Mouse (Mus musculus) embryo, embryonic 9.5 days (tissue): ENCODE data around the gene Nrp2.
A peak's percentile ranks its signal among the peaks of the same experiment; 100 is the strongest.

Experiments
- DNase-seq: peaks from one replicate; pipeline ENCODE4 v3.0.0-alpha.2; 2017; ENCODE audit errors: extremely low spot score

The Nrp2 gene

DNA sequence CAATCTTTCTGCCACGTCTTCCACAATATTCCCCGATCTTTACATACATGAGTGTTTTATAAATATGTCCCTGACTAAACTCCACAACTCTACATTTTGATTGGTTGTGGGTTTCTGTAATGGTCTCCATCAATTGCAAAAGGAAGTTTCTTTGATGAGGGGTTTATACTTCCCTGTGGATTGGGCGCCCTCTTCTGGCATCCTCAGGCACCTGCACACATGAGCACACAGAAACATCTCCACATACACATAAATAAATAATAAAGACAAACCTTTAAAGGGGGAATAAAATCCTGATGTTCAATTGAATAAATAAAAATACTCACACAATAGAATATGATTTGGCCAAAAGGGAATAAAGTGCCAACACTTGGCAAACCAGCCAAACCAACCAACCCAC is 117.1 kb downstream of the Nrp2 start:
- DNase-seq = no peak

DNA sequence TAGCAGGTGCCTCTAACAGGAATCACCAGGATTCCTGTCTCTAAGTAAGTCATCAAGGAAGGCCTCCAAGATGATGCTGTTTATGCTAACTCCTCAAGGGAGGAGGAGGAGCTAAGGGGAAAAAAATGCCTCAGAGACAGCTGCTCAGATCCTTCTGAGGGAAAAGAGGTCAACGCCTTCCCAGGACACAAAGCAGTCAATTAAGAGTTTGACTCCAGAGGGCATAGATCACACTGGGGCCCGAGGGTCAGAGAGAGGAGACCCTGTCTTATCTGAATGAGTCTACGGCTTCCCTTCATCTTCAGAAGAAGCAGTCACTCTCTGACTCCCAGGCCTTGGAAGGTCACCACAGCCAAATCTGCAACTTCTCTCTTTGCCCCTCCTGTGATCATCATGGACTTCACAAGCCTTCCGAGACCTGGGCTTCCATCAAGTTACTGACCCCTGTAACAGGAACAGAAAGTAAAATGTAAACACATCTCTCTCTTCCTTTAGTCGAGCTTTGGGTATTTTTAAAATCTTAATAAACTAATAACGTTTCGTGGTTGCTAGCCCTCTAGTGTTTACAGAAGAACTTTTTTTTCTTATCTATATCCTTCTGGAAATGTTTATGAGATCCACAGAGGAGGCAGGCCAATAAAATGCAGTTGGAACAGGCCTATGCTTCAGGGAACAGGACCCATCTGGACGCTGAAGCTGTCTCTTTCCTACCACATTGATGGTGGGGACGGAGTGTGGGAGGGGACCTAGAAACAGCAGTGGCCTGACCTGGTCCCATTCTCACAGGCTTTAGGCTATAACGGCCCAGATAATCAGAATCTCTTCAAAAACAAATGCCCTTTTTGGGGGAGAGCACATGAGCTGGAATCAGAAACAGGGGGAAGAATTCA is 118.7 kb downstream of the Nrp2 start:
- DNase-seq = peak; percentile 58

- no peak for DNase-seq
These were observed 120.6 kb downstream of the Nrp2 start for GRCm38 (mm10) chr1:62823549-62824195.

GRCm38 (mm10) chr1:62825822-62826765 is 123.0 kb downstream of the Nrp2 start:
- DNase-seq = no peak

DNA sequence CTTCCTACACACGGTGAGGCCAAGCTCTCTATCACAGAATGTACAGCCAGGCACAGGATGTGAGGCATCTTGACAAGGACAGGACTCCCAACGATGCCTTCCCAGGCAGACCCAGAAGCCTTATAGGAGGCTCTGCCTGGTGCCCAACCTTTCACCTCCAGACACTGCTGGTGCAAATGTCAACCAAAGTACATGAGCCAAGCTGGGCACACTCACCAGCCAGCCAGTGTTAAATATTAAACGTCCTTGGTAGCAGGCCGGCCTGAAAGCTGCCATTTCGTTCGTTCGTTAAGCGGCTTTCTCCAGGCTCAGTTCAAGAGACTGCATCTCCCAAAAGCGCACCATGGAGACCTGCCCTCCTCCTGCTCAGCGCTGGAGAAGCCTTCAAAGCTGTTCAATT is 124.2 kb downstream of the Nrp2 start:
- DNase-seq = no peak

GRCm38 (mm10) chr1:62828156-62828555 is 125.1 kb downstream of the Nrp2 start:
- no peak for DNase-seq

DNA sequence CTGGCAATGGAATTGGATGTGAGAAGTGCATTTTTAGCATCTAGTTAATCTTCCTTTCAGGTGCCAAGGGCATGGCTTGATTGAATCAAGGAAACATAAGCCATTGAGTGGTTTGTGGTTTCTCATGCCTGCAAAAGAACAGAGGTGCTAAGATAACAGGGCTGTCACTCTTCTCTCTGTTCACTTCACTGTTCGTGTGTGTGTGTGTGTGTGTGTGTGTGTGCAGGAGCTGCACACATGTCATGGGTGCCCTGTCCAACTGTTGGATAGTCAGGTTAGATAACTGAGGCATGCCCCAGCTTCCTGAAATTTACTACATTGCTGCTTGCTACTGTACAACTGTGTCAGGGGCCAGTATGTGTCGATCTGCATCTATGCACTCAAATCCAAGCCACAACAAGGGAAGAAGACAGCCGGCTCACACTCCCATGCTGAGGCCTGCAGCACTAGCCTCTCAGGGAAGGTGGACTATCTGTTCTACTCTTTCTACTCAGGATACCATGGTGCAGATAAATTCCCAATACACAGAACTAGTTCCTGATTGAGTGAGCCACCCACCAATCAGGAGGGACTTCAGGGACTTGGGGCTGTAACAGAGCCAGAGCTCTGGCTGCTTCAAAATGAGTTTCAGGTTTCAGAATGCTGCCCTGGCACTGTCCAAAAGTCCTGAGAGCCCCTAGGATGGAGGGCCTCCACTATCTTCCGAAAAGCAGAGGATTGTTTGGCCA is 126.8 kb downstream of the Nrp2 start:
- DNase-seq = no peak

DNA sequence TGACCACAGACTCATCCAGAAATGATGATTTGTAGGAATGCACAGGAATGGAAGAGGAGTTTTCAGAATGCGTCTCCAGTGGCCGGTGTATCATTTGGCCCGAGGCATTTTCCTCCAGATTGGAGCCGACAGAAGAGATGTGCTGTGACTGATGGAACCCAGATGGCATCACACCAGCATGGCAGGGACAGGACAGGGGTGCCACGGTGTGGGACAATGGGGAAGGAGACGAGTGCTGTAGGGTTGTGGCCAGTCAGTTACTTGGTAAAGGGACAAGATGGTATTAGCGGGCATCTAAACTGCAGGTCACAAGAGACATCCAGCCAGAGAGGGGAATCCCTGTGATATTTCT is 127.3 kb downstream of the Nrp2 start:
- DNase-seq = no peak

- DNase-seq = no peak
These were observed 128.8 kb downstream of the Nrp2 start for GRCm38 (mm10) chr1:62831725-62832455.

GRCm38 (mm10) chr1:62833356-62833755 is 130.3 kb downstream of the Nrp2 start:
- no peak for DNase-seq

DNA sequence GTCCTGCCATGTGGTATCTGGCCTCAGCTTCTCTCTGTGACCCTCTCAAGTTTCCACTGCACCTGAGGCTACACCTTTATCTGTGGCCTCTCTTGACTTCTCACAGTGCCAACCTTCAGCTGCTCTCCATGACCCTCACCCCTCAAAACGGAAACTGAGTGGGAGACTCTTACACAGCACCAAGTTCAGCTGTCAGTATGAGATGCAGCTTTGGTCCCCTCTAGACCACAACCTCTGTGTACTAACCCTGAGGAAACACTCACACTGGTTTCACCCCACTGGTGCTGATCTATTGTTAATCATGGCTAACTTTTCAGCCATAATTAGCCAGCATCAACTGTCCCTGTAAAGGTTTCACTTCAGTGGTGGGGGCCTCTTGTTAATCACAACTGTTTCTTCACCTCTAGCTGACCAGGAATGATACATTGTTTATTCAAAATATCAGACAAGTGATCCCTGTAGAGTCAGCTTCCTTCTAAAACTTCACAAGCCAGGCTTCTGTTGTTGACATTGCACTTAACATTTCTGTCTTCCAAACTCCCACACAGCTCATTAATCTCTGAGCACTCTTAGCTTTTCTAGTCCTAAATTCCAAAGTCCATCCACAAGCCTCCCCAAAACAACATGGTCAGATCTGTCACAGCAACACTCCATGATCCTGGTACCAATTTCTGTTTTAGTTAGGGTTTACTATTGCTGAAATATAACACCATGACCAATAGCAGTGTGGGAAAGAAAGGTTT is 131.5 kb downstream of the Nrp2 start:
- DNase-seq = no peak

DNA sequence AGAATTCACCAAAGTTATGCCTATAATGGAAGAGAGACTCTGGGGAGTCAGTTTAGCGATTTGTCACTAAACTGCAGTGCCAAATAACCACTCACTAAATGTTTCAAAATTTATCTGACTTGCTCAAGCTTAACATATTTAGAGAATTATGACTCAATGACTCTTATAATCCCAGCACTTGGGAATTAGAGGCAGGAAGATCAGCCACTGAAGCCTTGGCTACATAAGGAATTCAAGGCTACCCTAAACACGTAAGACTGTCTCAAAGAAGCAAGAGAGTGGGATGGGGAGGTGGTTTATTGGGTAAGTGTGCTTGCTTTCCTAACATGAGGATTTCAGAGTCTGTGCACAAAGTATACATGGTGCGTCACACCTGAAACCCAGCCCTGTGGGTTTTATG is 135.0 kb downstream of the Nrp2 start:
- DNase-seq = no peak

GRCm38 (mm10) chr1:62838631-62839030 is 135.5 kb downstream of the Nrp2 start:
- DNase-seq = no peak

- no peak for DNase-seq
These were observed 140.1 kb downstream of the Nrp2 start for GRCm38 (mm10) chr1:62843215-62843614.

DNA sequence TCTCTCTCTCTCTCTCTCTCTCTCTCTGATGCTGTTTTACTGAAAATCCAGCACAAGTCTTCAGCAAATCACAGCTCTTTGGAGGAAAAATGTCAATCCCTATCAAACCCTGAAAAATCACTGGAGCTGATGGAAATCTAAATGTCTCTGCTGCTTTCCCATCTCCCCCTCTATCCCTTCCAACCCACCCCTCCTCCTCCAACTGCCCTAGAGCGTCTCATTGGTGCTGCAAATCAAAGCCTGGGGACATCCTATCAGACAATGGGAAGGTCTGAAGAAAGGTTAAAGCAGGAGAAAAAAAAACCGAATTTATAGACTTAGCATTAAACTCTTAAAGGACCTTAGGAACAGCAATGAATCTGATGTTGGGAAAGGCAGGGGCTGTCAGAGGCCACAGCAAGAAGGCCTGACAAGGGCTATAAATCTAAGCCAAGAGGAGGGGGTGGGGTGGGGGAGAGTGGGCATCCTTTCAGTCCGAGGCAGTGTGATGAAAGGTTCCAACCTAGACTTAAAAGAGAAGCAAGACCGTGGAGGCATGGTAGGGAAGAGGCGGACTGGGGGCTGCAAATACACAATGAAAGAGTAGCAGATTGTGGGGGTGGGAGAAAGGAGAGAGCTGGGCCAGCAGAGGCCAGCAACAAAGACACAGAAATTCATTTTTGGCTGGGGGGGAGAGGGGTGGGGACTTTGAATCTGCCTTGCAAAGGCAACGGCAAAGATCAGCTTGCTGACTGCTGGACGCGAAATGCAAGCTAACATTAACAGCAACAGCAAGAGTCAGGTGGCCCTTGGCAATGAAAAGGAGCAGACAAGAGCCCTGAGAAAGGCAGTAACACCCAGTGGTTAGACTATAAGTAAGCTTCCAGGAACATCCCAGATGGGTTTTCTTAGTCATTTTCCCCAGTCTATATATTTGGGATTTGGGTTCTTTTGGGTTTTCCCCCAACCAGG is 148.2 kb downstream of the Nrp2 start:
- DNase-seq = peak; percentile 55

GRCm38 (mm10) chr1:62853362-62853761 is 150.3 kb downstream of the Nrp2 start:
- DNase-seq = no peak

DNA sequence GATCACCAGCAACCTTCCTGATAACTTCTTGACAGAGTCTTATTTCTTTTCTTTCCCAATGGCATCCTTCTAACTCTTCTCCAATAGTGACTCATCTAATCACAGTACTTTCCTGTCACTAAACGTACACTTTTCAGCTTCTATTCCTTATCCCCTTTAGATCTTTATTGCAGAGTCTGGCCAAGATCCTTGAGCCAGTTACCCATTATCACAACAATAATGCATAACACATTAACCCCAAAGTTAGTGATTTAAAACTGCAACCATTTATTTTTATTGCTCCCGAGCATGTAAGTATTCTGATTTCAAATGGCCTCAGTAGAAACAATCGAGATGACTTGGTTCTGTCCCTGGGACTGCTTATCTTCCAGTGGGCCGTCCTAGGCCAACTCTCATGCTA is 150.9 kb downstream of the Nrp2 start:
- DNase-seq = no peak

DNA sequence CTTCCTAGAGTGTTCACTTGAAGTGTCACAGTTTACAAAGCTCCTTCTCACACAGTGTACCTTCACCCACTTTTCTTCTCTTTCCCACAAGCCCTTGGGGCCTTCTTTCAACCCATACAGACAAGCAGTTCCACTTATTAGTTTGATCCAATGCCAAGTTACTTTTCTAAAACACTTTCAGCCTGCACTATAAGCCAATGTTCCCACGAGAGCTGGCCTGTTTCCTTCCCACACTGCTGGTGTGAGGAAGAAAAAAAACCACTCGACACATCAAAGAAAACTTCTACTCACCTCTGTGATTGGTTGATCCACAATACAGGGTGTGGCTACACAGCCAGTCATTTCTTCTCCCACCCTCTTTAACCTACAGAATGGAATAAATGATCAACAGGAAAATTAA is 156.0 kb downstream of the Nrp2 start:
- DNase-seq = no peak
